Mouse (Mus musculus): ENCODE data around the gene Olfr576. TPM values are rescaled to one million over a fixed set of nuclear protein-coding genes. Genes with fewer than 3 reads are reported as not detected.

Olfr576 gene
- polyA plus RNA-seq (2017; shearing (Covaris generic)), result under 1 TPM in 1 of 2 experiments, not detected in 1; 0.25 TPM

DNA sequence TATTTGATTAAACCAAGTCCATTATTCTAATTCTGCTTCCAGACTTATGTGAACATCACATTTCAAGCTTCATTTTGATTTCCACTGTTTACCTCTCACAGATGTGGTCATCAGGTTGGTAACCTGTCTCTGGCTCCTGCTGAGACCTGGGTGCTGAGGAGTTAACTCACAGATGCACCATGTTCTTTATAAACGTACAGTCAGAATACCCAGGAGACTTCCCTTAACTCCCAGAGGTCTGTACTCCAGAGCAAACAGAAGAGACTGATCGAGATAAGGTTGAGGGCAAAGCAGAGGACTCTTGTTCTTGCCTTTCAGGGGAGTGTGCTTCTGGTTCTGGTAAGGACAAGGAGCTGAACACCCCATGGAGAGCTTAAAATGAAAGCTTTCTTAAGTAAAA lies at the start of gene Olfr576:
Olfr576 (plus strand) TSS at position 301 of the 400 bp plus-strand sequence.

GRCm38 (mm10) chr7:102917032-102917875 lies 45.2 kb upstream of the Olfr576 start, which contains the start of gene Olfr571:
Olfr571 (minus strand) TSS chr7:102917536.

GRCm38 (mm10) chr7:102924109-102924508 lies 38.4 kb upstream of the Olfr576 start, which contains the start of gene Olfr572:
Olfr572 (plus strand) TSS chr7:102924409.

DNA sequence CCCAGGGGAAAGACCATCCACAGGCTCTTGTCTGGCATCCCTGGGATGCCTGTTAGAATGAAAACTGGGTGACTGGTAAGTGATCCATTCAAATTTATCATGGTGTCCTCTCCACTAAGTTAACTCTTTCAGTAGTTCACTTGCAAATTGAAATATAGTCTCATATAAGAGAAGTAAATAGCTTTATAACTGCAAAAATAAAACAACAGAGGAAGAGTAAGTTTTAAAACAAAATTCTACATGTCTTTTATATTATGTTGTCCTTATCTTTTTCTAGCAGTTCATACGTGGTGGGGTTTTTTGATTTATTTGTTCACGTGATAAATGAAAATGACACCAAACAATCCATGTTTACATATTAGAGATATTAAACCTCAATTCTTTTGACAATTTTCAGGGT lies 20.0 kb upstream of the Olfr576 start, which contains the start of gene Olfr573-ps1:
Olfr573-ps1 (minus strand) TSS at position 101 of the 400 bp plus-strand sequence.

DNA sequence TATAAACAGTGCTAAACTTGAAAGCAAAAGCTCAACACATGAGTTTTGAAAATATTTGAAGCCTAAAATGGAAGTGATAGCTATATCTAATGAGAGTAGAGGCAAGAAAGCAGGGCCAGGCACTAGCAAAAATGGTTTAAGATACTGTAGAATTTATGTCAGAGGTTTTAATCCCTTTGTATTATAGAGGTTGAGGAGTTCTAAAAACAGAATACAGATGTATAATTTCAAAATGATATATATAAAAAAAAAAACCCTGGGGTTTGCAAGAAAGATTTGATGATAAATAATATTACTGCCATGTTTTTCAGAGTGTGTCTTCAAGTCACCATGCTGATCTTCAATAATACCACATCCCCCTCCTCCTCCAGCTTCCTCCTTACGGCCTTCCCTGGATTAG lies 14.3 kb upstream of the Olfr576 start, which contains the start of gene Olfr574:
Olfr574 (plus strand) TSS at position 301 of the 400 bp plus-strand sequence.

GRCm38 (mm10) chr7:102958593-102958992 lies 3.9 kb upstream of the Olfr576 start, which contains the start of gene Olfr575:
Olfr575 (minus strand) TSS chr7:102958775.

GRCm38 (mm10) chr7:102975843-102976242 lies 13.4 kb downstream of the Olfr576 start, which contains the start of gene Olfr577:
Olfr577 (minus strand) TSS chr7:102975943.

GRCm38 (mm10) chr7:102989224-102989623 lies 26.8 kb downstream of the Olfr576 start, which contains the start of gene Olfr578:
Olfr578 (minus strand) TSS chr7:102989324.

Other genes starting within 250 kb of the Olfr576 start
- gene Olfr33, start 243.6 kb upstream of the Olfr576 start, polyA plus RNA-seq (2017; shearing (Covaris generic)), result not detected
- gene Olfr559, start 235.2 kb upstream of the Olfr576 start, polyA plus RNA-seq (2017; shearing (Covaris generic)), result not detected
- gene Olfr560, start 203.3 kb upstream of the Olfr576 start, polyA plus RNA-seq (2017; shearing (Covaris generic)), result not detected
- gene Olfr78, start 203.2 kb upstream of the Olfr576 start, polyA plus RNA-seq (2017; shearing (Covaris generic)), result under 1 TPM in 1 of 2 experiments, not detected in 1; 0.14 TPM
- not detected for gene Olfr561, start 191.4 kb upstream of the Olfr576 start, polyA plus RNA-seq (2017; shearing (Covaris generic))
- gene Olfr564, start 159.2 kb upstream of the Olfr576 start, polyA plus RNA-seq (2017; shearing (Covaris generic)), result not detected
- not detected for gene Olfr566, start 103.9 kb upstream of the Olfr576 start, polyA plus RNA-seq (2017; shearing (Covaris generic))
- under 1 TPM in 1 of 2 experiments, not detected in 1; 0.29 TPM for gene Olfr568, start 85.5 kb upstream of the Olfr576 start, polyA plus RNA-seq (2017; shearing (Covaris generic))
- gene Olfr569, start 71.8 kb upstream of the Olfr576 start, polyA plus RNA-seq (2017; shearing (Covaris generic)), result under 1 TPM in 1 of 2 experiments, not detected in 1; 0.42 TPM
- gene Olfr570, start 68.1 kb upstream of the Olfr576 start, polyA plus RNA-seq (2017; shearing (Covaris generic)), result under 1 TPM in 1 of 2 experiments, not detected in 1; 0.12 TPM
- gene Olfr571, start 45.1 kb upstream of the Olfr576 start, polyA plus RNA-seq (2017; shearing (Covaris generic)), result not detected
- not detected for gene Olfr572, start 38.3 kb upstream of the Olfr576 start, polyA plus RNA-seq (2017; shearing (Covaris generic))
- gene Olfr573-ps1, start 20.1 kb upstream of the Olfr576 start, polyA plus RNA-seq (2017; shearing (Covaris generic)), result under 1 TPM in 1 of 2 experiments, not detected in 1; 0.86 TPM
- not detected for gene Olfr574, start 14.2 kb upstream of the Olfr576 start, polyA plus RNA-seq (2017; shearing (Covaris generic))
- gene Olfr575, start 3.9 kb upstream of the Olfr576 start, polyA plus RNA-seq (2017; shearing (Covaris generic)), result not detected
- under 1 TPM in 1 of 2 experiments, not detected in 1; 0.12 TPM for gene Olfr577, start 13.3 kb downstream of the Olfr576 start, polyA plus RNA-seq (2017; shearing (Covaris generic))
- gene Olfr578, start 26.7 kb downstream of the Olfr576 start, polyA plus RNA-seq (2017; shearing (Covaris generic)), result not detected
- gene Olfr582, start 75.4 kb downstream of the Olfr576 start, polyA plus RNA-seq (2017; shearing (Covaris generic)), result not detected
- not detected for gene Olfr583, start 88.6 kb downstream of the Olfr576 start, polyA plus RNA-seq (2017; shearing (Covaris generic))
- gene Olfr584, start 119.2 kb downstream of the Olfr576 start, polyA plus RNA-seq (2017; shearing (Covaris generic)), result under 1 TPM in 1 of 2 experiments, not detected in 1; 0.41 TPM
- not detected for gene Olfr585, start 135.1 kb downstream of the Olfr576 start, polyA plus RNA-seq (2017; shearing (Covaris generic))
- not detected for gene Olfr586, start 163.0 kb downstream of the Olfr576 start, polyA plus RNA-seq (2017; shearing (Covaris generic))
- gene Olfr588-ps1, start 178.2 kb downstream of the Olfr576 start, polyA plus RNA-seq (2017; shearing (Covaris generic)), result under 1 TPM in 1 of 2 experiments, not detected in 1; 0.04 TPM
- gene Olfr589, start 193.7 kb downstream of the Olfr576 start, polyA plus RNA-seq (2017; shearing (Covaris generic)), result not detected
- gene Olfr591, start 215.7 kb downstream of the Olfr576 start, polyA plus RNA-seq (2017; shearing (Covaris generic)), result not detected
- gene Olfr592, start 222.1 kb downstream of the Olfr576 start, polyA plus RNA-seq (2017; shearing (Covaris generic)), result under 1 TPM in 1 of 2 experiments, not detected in 1; 0.05 TPM
- gene Olfr593, start 249.2 kb downstream of the Olfr576 start, polyA plus RNA-seq (2017; shearing (Covaris generic)), result not detected

All from activated CD4-positive, CD25-positive, alpha-beta regulatory T cell (primary cell).